Mouse (Mus musculus) lung, adult 2 months (tissue): ENCODE data around the gene 4930404H24Rik.

Source experiments
- CTCF ChIP-seq: fragments of 200-500 bp; IDR thresholded peaks from 2 replicates; pipeline ENCODE4 v1.5.1; 2011; ENCODE audit warnings: mild to moderate bottlenecking, low read length, control low read depth; ENCODE audit not compliant: insufficient read depth
- POLR2A ChIP-seq: fragments of 200-500 bp; IDR thresholded peaks from 2 replicates; pipeline ENCODE4 v1.6.1; 2011; ENCODE audit warnings: low read depth, mild to moderate bottlenecking, control low read depth, low read length, borderline replicate concordance; ENCODE audit errors: extremely low read depth

DNA sequence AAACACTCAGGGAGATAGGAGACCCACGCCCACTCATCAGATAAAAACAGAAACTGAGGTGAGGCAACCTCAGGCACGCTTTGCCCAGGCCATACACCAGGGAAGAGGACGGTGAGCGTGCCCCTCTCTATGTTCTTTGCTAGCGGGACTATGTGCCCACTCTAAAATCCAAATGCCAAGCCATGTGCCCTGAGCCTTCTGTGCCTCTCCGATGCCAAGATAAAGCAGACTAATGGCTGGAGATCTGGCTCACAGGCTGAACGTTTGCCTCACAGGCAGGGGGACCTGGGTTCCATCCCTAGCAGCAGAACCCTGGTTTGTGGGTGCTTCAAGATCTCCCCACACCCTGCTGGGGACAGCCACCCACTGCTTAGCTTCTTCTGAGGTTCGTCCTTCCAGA, 17.5 kb downstream of the 4930404H24Rik start:
- no peak for TF ChIP-seq CTCF
- no peak for TF ChIP-seq POLR2A
